Mouse (Mus musculus) fibroblast of lung, adult 2 months (primary cell): ENCODE results near the gene Fkbp10.

Source experiments
- DNase-seq: peaks from one replicate; pipeline ENCODE4 v3.0.0-alpha.2; 2011; ENCODE audit warnings: low read depth

Fkbp10 gene

DNA sequence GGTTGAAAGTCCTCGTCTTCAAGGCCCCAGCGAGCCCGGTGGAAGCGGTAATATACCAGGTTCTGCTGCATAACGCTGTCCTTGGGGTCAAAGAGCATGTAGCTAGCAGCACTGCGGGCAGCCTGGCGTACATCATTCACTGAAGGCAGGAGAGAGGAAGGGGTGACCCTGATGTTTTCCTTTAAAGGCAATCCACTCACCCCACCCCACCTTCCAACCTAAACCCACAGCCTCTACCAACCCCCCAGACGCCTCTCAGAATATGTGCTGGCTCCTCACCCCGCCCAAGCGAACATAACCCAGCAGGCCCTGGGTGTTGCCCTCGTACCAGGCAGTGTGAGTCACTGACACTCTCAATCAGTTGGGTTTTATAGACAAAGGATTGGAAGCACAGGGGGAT is 3.8 kb upstream of the Fkbp10 start:
- no peak for DNase-seq

DNA sequence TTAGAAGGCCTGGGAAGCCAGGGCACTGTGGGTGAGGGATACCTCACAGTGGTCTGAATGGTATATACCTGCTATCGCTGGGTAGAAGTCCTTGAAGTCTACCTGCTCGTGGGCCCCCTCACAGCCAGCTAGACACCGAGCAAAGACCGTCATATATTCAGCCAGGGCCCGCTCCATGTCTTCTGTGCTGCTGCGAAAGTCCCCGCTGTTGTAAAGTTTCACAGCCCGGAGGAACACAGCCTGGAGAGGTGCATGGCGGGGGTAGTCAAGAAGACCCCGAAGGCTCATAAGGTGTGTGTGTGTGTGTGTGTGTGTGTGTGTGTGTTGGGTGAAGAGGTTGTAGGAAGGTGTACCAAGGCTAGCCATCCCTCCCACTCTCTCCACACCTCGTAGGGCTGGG is 2.0 kb upstream of the Fkbp10 start:
- no peak for DNase-seq

DNA sequence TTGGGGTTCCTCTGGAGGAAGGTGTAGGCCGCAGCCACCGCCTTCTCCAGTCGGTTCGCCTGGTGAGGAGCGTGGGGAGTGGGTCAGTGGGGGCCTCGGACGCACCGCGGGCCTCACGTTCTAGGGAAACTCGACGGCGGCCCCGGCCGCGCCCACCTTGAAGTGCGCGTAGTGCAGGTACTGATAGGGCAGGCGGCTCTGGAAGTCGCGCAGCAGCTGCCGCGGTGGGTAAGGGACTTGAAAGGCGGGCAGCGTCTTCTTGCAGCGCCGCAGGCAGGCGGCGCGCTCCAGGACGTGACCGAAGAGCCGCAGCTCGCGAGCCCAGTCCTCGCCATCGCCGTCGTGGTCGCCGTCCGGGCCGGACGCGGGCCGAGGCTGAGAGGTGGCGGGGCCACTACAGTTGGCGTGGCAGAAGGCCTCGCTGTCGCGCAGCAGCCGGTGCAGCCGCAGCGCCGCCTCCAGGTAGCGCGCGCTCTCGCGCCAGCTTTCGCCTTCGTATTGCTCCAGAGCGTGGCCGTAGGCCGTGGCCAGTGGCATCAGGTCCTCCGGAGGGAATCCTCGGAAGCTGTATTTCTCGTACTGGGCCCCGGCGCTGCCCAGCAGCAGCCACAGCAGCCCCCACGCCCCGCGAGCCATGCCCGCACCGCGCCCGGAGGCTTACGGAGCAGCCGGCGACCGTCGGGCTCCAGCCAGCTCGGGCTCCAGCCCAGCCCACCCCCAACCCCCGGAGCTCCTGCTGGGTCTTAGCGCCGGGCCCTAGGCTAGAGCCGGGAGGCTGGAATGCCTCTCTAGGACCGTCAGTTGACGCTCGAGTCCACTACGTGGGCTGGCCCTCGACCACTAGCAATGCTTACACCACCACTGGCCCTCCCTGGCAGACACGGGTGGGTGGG is 1.2 kb upstream of the Fkbp10 start, which contains the start of gene P3h4:
Gene P3h4, minus strand, starts transcription at position 816 of the 893 bp plus-strand sequence.
- DNase-seq, result peak; percentile 82

DNA sequence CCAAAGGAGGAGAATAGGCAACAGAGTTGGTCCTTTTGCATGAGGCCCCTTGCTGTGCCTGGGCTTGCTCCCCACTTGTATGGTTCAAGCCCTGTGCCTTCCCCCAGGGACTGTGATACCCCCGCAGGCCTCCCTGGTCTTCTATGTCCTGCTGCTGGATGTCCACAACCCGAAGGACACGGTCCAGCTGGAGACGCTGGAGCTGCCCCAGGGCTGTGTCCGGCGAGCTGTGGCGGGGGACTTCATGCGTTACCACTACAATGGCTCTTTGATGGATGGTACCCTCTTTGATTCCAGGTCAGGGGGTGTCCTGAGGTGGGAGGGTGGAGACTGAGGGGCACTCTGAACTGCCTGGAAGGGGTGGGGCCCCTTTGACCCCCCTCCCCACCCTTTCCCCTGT is 6.0 kb downstream of the Fkbp10 start:
- no peak for DNase-seq

DNA sequence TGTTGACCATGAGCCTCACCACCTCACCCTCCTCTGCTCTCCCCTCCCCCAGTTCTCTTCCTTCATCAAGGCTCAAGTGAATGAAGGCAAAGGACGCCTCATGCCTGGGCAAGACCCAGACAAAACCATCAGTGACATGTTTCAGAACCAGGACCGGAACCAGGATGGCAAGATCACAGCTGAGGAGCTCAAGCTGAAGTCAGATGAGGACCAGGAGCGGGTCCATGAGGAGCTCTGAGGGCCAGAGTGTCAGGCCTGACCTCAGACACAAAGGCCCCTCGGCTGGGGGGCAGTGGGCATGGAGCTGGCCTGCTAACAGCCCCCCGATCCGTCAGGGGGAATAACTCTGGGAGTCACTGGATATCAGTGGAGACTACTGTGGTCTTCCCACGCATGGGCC is 8.3 kb downstream of the Fkbp10 start:
- no peak for DNase-seq

DNA sequence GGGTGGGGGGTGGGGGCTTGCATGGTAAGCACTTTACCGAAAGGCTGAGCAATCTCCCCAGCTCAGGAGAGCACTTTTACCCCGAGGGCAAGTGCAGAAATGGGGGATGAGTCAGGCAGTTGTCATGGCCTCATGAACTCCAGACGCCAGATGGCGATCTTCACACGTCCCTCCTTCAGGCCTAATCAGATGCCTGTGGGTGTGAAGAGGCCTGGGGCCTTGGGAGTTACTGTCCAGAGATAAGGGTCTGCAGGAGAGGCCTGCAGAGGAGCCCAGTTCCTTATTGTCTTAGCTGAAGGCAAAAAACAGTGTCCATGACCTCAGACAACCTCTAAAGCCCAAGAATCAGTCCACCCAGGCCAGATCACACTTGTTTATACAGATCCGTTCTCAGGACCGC is 10.4 kb downstream of the Fkbp10 start:
- no peak for DNase-seq

DNA sequence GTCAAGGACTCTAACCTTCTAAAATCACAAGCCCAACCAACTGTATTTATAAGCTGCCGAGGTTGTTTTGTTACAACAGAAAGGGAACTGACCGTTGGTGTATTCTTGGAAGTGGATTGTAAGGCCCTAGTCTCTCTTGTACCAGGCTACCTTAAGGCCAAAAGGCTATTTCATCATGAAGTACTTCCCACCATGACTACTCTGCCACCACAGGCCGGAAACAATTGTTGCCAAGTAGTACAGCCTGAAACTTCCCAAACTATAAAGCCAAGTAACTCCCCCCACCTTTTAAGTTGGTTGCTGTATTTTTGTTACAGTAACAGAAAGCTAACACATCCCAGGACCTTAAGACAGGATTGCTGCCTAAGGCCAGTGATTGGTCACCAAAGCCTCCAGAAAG is 11.3 kb downstream of the Fkbp10 start:
- DNase-seq, result no peak

DNA sequence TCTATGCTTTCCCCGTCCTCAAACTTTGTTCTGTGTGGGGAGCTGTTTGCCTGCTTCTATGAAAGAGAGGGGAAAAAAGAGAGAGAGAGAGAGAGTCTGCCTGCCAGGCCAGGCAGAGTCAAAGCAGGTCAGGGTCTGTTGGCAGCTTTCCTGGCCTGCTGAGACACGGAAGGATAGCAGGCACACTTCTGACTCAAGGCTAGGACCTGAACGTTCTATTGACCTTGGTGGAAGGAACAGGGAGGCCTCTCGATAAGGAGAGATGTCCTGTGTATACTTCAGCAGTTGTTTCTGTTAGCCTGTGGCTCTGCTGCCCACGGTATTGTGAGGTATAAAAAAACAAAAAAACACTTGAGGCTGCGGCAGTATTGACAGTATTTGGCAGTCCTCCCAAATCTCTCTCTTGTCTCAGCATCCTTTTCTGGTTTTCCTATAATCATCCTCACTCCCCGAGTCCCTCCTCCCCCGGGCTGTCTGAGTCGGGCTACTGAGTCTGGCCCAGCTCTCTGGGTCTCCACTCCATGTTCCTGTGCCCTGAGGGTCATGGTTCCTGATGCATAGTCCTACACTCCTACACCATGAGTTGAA is 13.2 kb downstream of the Fkbp10 start:
- no peak for DNase-seq

DNA sequence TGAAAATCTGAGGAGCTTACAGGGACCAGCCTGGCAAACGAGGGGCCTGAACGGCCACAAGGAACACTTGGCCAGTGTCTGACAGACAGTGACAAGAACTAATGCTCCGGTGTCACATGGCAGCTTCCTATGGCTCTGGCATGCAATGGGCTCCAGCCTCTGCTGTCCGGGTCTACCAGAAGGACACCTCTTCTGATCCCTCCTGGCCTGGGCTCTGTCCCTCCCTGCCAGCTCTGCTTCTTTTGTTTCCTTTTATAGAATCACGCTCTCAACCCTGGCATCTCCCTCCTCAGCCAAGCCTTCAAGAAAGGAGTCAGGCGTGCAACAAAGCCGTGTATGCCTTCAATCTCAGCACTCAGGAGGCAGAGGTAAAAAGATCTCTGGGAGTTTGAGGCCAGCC is 14.6 kb downstream of the Fkbp10 start:
- no peak for DNase-seq

DNA sequence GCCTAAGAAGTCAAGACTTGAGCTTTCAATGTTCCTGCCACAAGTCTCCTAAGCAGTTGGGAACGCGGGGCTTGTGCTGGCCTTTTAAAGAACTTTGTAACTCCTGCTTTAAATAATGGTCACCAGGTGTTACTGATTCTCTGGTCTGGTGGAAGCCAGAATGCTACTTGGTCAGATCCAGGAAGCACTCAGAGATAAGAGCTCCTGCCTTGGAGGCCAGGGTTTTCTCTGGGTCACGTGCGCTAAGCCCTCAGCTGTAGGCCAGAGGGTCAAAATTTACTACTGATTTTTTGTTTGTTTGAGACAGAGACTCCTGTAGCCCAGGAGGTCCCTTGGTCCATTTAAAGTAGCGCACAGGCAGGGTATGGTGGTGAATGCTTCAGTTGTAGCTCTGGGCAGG is 16.5 kb downstream of the Fkbp10 start:
- no peak for DNase-seq

DNA sequence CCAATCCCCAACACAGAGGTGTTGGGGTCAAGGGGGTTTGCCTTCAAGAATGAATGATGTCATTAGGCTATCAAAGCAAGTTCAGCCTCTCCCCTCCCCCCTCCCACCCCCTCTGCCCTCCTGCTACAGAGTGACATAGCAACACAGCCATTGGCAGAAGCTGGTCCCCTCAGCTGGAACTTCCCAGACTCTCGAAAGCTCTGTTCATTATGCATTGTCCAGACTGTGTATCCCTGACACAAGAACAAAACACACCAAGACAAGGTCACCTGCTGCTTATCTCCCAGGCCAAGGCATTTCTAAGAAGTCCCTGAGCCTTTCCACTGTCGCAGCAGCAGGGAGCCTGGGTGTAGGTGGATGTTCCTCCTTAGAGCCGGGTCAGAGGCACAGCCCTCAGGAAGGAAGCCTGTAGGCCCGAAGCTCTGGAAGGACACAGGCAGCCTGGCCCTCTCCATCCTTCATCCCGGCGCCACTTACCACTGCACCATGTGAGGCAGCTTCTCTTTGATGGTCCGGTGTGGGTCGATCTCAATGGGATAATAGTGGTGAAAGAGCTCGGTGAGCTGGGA is 20.3 kb downstream of the Fkbp10 start:
- DNase-seq, result no peak

DNA sequence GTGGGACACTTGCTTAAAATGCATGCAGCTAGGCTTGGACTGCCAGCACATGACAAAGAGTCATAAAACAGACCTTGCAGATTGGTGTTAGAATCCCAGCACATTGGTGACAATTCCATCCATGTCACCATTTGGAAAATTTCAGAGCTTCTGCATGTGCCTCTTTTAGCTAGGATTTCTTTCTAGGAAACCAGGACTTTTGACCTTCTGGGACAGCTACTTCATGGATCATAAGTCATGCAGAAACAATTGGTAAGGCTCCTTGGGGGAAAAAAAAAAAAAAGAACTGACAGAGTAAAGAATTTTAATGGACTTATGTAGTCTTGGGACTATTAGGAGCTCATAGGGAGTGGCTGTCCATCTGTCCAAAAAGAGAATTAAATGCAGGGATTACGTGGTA is 22.4 kb downstream of the Fkbp10 start:
- no peak for DNase-seq

DNA sequence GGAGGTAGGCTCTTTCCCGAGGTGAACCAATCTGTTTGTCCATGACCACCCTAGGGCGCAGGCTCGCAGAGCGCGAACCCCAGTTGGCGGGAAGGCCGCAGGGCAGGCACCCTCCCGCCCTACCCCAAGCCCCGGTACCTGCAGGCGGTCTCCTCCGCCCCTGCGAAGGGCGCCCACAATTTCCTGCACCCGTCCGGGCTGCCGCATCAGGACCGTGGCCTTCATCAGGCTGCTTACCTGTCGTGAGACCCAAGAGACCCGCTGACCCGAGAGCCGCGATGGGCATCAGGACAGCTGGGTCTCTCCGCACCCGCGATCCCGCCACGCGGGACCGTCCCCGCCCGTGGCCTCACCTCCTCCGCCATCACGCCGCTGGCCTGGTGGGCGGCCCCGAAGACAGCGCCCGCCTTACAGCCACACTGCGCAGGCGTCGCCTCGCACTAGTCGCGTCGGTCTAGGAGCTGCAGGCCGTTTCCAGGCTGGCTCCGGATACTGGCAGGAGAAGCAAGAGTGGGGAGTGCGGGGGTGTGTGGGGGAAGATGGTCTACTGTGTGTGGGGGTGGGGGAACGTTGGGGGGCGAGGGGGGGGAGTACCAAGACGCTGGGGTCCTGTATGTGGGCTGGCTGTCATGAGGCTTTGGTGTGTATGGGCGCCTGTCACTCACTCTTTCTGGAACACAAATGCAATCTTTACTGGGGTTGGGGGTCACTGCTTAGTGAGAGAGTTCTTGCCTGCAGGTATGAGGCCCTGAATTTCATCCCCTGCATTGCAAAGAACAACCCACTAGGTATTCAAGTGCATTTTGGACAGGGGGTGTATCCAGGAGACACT is 25.4 kb downstream of the Fkbp10 start:
- DNase-seq, result peak; percentile 34

DNA sequence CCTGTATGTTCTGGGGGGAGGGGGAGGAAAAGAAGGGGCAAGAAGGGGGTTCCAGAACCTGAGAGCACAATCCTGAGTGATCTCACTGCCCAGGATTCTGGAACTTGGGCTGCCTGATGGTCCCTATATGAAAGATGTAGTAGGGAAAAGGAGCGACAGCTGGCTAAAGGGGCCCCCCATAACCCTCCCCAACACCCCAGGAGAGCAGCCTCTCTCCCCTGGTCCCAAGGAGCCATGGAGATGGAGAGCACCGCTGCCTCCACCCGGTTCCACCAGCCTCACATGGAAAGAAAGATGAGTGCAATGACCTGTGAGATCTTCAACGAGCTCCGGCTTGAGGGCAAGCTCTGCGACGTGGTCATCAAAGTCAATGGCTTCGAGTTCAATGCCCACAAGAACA is 26.3 kb downstream of the Fkbp10 start, which contains the start of the genes Nt5c3b and Klhl10:
Gene Nt5c3b, minus strand, starts transcription at position 12 of the 400 bp plus-strand sequence.
Gene Klhl10, plus strand, starts transcription at position 121 of the 400 bp plus-strand sequence.
- no peak for DNase-seq

DNA sequence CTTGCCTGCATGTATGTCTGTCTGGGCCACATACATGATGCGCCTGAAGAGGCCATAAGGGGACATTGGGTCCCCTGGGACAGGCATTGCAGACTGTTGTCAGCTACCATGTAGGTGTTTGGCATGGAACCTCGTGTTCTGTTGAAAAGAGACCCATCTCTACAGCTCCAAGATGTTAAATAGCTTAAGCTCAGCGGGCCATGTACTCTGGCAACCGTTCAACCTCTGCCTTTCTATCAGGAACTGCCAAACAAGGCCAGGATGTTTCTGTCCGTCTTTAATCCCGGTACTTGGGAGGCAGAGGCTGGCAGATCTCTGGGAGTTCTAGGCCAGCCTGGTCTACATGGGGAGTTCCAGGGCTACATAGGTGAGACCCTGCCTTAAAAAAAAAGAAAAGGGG is 27.1 kb downstream of the Fkbp10 start:
- DNase-seq, result no peak

DNA sequence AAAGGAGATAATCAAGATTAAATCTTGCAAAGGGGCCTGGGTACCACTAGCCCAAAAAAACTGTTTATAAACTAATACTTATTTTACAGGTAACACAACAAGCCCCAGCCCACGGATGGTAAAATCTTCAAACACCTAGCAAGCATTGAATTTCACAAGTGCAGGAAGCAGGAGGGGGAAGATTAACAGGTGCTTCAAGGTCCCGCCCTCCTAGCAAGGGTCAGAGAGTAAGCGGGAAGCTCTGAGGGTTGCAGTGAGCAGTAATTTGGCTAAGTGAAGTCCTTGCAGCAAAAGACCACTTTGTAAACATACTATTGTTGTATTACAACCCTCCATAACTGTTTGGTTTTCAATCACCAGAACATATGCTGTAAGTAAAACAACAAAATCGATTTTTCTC is 41.8 kb downstream of the Fkbp10 start:
- no peak for DNase-seq

DNA sequence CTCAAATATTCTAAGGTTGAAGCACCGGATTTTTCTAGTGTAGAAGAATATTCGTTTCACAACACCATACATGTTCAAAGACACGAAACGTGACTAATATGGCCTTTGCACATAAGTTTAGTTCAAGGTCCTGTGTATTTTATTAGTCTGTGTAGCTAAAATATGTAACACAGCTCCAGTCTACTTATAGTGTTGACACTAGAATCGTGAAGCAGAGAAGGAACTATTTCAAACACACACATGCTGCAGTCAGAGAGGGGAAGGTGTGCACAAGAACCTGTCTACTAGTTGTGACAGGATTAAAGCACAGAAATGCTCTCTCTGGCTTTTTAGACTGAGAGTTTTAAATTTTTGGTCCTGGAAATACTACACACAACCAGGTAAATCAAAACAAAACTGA is 42.2 kb downstream of the Fkbp10 start:
- DNase-seq, result no peak

DNA sequence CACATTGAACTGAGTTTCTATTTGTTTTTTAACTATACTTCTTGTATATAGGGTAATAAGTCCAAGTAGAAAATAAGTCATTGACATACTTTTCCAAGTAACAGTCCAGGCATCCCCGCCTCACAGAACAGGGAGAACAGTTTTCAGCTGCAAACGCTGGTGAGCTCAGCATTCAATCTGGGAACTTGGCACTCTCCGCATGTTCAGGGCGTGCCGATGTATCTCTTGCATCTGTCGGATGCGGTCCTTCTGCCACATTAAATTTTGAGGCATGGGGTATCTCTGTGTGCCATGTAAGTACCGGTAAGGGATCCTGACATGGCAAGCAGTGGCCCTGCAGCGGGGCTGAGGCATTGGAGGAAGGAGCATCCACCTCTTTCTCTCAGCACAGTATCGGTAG is 47.2 kb downstream of the Fkbp10 start:
- no peak for DNase-seq

DNA sequence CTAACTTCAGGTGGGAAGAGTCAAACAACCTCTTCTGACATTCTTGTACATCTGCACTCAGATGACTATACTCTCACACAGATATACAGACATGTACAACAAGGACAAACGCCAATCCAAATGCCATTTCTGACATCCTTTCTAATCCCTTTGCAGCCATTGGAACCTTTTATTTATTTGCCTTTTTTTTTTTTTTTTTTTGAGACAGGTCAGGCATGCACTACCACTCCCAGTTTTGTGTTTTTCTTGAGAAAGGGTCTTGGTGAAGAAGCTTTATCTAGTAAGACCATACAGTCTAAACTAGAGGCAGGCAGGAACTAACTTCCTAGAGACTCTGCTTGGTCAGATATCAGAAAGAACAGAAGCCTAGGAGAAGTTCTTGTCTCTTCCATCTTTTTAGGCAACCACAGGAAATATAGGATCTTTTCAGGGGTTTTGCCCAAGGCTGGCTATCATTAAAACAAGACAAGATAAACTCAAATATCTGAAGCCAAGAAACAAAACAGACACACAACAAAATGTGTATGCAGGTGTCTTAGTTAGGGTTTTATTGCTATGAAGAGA is 49.8 kb downstream of the Fkbp10 start:
- DNase-seq, result no peak

DNA sequence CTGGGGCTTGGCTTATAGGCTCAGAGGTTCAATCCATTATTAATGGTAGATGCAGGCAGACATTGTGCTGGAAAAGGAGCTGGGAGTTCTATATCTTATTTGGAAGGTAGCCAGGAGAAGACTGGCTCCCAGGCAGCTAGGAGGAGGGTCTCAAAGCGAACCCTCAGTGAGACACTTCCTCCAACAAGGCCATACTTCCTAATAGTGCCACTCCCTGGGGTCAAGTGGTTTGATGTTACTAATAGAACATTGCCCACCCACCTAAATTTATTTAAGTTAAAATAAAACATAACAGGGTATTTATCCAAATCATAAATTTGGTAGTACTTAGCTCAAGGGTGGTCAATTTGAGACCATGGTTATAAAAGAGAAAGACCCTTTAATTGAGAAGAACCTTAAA is 50.3 kb downstream of the Fkbp10 start:
- no peak for DNase-seq

DNA sequence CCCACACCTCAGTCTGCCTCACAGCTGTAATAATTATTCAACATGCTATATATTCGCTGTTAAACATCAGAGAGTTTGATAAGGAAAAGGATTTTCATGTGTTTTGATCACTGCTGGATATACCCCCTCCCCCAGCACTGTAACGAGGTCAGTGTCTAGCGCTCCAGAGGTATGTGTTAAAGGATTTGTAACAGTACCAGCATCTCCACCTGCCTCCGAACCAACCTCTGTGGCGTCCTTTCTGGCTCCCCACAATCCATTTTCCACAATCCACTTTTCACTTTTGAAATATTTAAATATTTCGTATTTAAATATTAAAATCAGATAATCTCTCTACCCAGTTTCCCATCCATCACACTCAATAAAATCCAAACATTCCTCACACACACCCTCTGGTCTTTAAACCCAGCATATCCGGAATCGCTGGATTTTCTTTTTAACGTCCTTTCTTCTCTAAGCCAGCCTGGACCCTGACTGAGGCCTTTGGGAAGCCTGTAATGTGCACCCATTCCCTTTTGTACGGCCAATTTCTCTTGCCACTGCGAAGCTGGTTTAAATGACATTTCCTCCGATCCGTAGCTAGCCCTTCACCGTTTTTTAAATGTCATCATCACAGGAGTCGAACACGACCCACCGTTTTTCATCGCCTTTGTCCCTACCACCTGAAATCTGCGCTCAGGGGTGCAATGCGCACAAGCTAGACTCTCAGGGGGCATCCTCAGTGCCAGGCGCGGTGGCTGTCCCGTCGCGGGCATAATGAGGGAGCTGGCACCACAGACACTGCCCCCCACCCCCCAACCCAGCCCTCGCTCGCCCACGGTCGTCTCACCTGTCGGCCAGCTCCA is 56.1 kb downstream of the Fkbp10 start:
- DNase-seq, result no peak
